Mouse (Mus musculus) embryonic facial prominence, embryonic 12.5 days (tissue): ENCODE results near the gene Ltbp3. TPM values are rescaled to one million over a fixed set of nuclear protein-coding genes. Genes with fewer than 3 reads are reported as not detected.

Source experiments
- ATAC-seq: fragments of 200-750 bp; cut with Nextera tagmentation; 2 replicates; pipeline ENCODE4 v1.8.0; 2017; ENCODE audit not compliant: insufficient number of reproducible peaks, insufficient read depth, low FRiP score, low TSS enrichment
- H3K27ac ChIP-seq: fragments of 300-500 bp; sonication (generic); 2 replicates; pipeline ENCODE4 v1.5.1; 2016; ENCODE audit warnings: mild to moderate bottlenecking
- H3K27me3 ChIP-seq: fragments of 300-500 bp; sonication (generic); 2 replicates; pipeline ENCODE4 v1.6.1; 2016; ENCODE audit warnings: mild to moderate bottlenecking, moderate library complexity
- H3K36me3 ChIP-seq: fragments of 300-500 bp; sonication (generic); 2 replicates; pipeline ENCODE4 v1.6.1; 2016; ENCODE audit warnings: mild to moderate bottlenecking
- H3K4me1 ChIP-seq: fragments of 300-500 bp; sonication (generic); 2 replicates; pipeline ENCODE4 v1.6.1; 2016
- H3K4me2 ChIP-seq: fragments of 300-500 bp; sonication (generic); replicated peaks from 2 replicates; pipeline ENCODE4 v1.6.1; 2016; ENCODE audit warnings: mild to moderate bottlenecking, moderate library complexity
- H3K4me3 ChIP-seq: fragments of 300-500 bp; sonication (generic); 2 replicates; pipeline ENCODE4 v1.5.1; 2016; ENCODE audit warnings: mild to moderate bottlenecking
- H3K9ac ChIP-seq: fragments of 300-500 bp; sonication (generic); 2 replicates; pipeline ENCODE4 v1.6.1; 2016; ENCODE audit warnings: mild to moderate bottlenecking, moderate library complexity
- H3K9me3 ChIP-seq: fragments of 300-500 bp; sonication (generic); 2 replicates; pipeline ENCODE4 v1.6.1; 2016; ENCODE audit warnings: mild to moderate bottlenecking, moderate library complexity
- WGBS: fragments of 180-500 bp; shearing (Covaris S2); methylation state at CpG from one replicate; pipeline ENCODE4 v1.1.7; 2016; 5-methylcytosine and 5-hydroxymethylcytosine counted together
- polyA plus RNA-seq: library from polyadenylated mRNA; unstranded; fragments of >200 nt; fragmentation: Nextera tagmentation; extraction: Ambion mirVana; gene quantifications from 2 replicates; pipeline ENCODE4 v1.2.1, GENCODE M21; 2016

Gene Ltbp3
- polyA plus RNA-seq, 1 experiment from 2014 or later = 25.3 TPM

DNA sequence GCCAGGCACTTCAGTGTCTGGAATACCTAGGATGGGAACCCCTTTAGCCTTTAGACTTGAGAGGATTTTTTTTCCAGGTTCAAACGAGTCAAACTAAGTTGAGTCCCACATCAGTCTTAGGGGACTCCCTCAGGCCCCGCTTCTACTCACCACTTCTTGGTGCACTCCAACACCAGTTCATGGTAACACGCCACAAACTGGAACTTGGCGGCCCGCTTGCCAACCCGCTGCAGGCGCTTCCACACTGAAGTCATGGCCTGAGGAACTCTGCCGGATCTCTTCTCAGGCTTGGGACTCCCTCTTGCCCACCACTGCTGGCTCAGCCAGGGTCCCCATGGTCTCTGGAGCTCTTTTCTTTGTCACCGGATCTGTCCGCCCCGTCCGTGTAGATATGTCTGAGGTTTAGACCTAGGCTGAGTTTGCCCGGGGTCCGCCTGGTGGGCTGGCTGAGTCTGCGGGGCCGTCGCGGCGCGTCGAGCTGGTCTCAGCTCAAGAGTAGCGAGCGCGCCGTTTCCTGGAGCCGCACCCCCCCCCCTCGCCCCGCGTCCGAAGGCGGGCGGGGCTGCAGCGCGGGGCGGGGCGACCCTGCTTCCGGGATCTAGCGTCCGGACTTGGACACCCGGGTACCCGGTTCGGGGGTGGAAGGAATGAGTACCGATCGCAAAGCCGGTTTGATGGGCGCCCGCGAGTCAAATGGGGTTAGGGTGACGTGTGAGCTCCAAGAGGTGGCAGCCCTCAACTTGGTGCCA lies 14.8 kb upstream of the Ltbp3 start, which contains the start of gene Ehbp1l1:
Gene Ehbp1l1 (minus strand): TSS at position 551 of the 749 bp plus-strand sequence.
- Histone ChIP-seq H3K4me3 (peak within 1 kb of the TSS; percentile 89), H3K36me3 (peaks cover 35% of the 10 kb centered on the region), H3K4me1 (peaks cover 49% of the 10 kb centered on the region), H3K27me3 (no peaks in the 10 kb centered on the region), H3K9ac (peak within 1 kb of the TSS; percentile 57), H3K4me2 (peak within 1 kb of the TSS; percentile 97), H3K9me3 (no peaks in the 10 kb centered on the region), H3K27ac (peak within 1 kb of the TSS; percentile 59)
- no peak for ATAC-seq
- 10% methylated on average over 49 of the region's 49 CpGs for WGBS

GRCm38 (mm10) chr19:5726961-5727578 lies 13.6 kb upstream of the Ltbp3 start:
- Histone ChIP-seq H3K27ac (peak overlapping the region; percentile 26; the same call in 1 of the 2 replicates), H3K9ac (peak overlapping the region; percentile 41; the same call in 1 of the 2 replicates), H3K4me1 (peaks cover 51% of the 10 kb centered on the region), H3K9me3 (no peaks in the 10 kb centered on the region), H3K4me3 (peak overlapping the region; percentile 89), H3K36me3 (peaks cover 24% of the 10 kb centered on the region), H3K27me3 (no peaks in the 10 kb centered on the region), H3K4me2 (peak overlapping the region; percentile 97)
- whole genome bisulfite sequencing = 76% methylated on average over 15 of the region's 15 CpGs
- ATAC-seq = no peak

DNA sequence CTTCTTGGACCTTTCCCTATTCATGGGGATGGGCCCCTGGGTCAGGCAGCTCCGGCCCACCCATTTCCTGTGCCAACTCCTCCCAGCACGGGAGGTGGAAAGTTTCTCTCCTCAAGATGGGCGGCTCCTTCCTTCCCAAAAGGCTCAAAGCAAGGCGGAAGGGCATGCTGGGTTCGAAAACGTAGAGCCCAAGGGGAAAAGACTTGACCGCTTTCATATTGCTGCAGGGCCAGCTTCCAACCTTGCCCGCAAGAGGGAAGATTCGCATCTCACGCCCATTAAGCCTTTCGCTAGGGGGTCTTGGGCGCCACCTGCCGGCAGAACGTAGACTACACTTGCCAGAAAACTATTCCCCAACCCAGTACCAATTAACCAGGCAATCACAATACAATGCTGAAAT lies 13.0 kb upstream of the Ltbp3 start:
- H3K9ac ChIP-seq = peak overlapping the region; percentile 98
- peaks cover 17% of the 10 kb centered on the region for H3K36me3 ChIP-seq

DNA sequence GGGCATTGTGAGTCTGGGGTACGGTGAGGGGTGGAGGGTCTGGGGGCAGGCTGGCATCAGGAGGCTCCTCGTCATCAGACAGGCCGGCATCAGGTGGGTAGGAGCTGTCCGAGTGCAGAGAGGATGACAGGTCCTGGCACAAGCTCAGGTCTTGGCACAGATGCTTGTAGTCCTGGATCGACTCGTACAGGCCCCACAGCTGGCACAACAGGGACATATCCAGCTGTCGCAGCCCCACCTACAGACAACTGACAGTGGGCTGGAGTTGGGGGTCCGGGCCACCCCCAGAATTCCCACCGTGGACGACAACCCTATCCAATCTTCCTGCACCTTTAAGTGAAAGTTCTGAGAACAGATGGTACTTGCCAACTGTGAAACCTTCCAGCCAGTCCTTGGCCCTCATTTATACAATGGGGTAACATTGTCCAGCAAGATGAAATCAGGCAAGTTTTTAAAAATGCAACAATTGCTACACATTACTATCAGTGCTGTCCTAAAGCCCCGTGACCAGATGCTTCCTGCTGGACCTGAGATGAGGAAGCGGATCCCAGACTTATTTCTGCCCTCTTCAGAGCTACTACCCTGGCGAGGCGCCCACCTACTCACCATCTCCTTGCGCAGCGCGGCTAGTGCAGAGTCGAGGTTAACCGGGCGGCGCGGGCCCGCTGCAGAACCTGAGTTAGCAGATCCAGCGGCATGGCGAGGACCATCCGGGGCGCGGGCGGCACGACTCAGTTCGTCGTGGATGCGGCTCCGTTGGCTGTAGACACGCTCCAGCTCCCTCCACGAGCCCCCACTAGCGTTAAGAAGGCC lies 11.9 kb upstream of the Ltbp3 start:
- Histone ChIP-seq H3K4me2 (peak overlapping the region; percentile 97), H3K27me3 (no peaks in the 10 kb centered on the region), H3K4me1 (peaks cover 51% of the 10 kb centered on the region), H3K9me3 (no peaks in the 10 kb centered on the region), H3K27ac (peak overlapping the region; percentile 95), H3K9ac (peak overlapping the region; percentile 98), H3K36me3 (peaks cover 8% of the 10 kb centered on the region; the same call in 1 of the 2 replicates), H3K4me3 (peak overlapping the region; percentile 89)
- no peak for ATAC-seq
- 8% methylated on average over 37 of the region's 37 CpGs for WGBS

More for the DNA sequence above, 13.0 kb upstream of the Ltbp3 start:
- WGBS = 3% methylated on average over 14 of the region's 14 CpGs
- no peak for ATAC-seq
- Histone ChIP-seq H3K27me3 (no peaks in the 10 kb centered on the region), H3K4me2 (peak overlapping the region; percentile 97), H3K27ac (0 out of 2 replicates have a peak overlapping the region, but pooled peaks have one; percentile 26), H3K4me3 (peak overlapping the region; percentile 89), H3K4me1 (peaks cover 51% of the 10 kb centered on the region), H3K9me3 (no peaks in the 10 kb centered on the region)

DNA sequence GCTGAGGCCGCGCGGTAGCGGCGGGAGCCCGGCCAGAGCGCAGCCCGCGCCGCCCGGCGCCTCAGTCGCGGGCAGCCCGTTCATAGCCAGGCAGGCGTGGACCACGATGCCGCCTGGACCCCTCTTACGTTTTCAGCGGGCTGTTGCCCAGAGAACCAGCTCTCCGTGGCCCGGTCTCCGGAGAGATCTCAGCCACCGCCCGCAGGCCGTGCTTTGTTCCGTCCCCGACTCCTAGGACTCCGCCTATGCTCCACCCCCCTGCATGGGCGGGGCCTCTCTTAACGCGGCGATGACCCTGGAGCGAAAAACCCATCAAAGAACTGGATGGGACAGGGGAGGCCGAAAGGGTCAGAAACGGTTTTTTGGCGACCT lies 11.3 kb upstream of the Ltbp3 start, which contains the start of gene Fam89b:
Gene Fam89b (minus strand): TSS at position 210 of the 372 bp plus-strand sequence.
- Histone ChIP-seq H3K4me2 (peak within 1 kb of the TSS; percentile 97), H3K27ac (peak within 1 kb of the TSS; percentile 95), H3K27me3 (no peaks in the 10 kb centered on the region), H3K9ac (peak within 1 kb of the TSS; percentile 98), H3K36me3 (0 out of 2 replicates have a peak, but pooled peaks cover 2% of the 10 kb centered on the region), H3K9me3 (no peaks in the 10 kb centered on the region), H3K4me1 (peaks cover 51% of the 10 kb centered on the region), H3K4me3 (peak within 1 kb of the TSS; percentile 89)
- ATAC-seq = peak; percentile 78
- under 1% methylated on average over 35 of the region's 37 CpGs for WGBS

GRCm38 (mm10) chr19:5730314-5731186 lies 10.2 kb upstream of the Ltbp3 start:
- Histone ChIP-seq H3K4me1 (peaks cover 44% of the 10 kb centered on the region), H3K36me3 (no peaks in the 10 kb centered on the region), H3K9ac (peak overlapping the region; percentile 75), H3K9me3 (no peaks in the 10 kb centered on the region), H3K4me3 (peak overlapping the region; percentile 89), H3K4me2 (peak overlapping the region; percentile 97), H3K27me3 (0 out of 2 replicates have a peak, but pooled peaks cover 2% of the 10 kb centered on the region), H3K27ac (no peak overlapping the region)
- 73% methylated on average over 29 of the region's 29 CpGs for WGBS
- ATAC-seq = no peak

GRCm38 (mm10) chr19:5731264-5731978 lies 9.3 kb upstream of the Ltbp3 start:
- Histone ChIP-seq H3K9me3 (no peaks in the 10 kb centered on the region), H3K9ac (peak overlapping the region; percentile 75), H3K36me3 (no peaks in the 10 kb centered on the region), H3K4me2 (peak overlapping the region; percentile 97), H3K4me1 (peaks cover 36% of the 10 kb centered on the region), H3K4me3 (peak overlapping the region; percentile 89), H3K27me3 (0 out of 2 replicates have a peak, but pooled peaks cover 3% of the 10 kb centered on the region), H3K27ac (peak overlapping the region; percentile 46; the same call in 1 of the 2 replicates)
- 1% methylated on average over 47 of the region's 47 CpGs for WGBS
- peak; percentile 63 for ATAC-seq

DNA sequence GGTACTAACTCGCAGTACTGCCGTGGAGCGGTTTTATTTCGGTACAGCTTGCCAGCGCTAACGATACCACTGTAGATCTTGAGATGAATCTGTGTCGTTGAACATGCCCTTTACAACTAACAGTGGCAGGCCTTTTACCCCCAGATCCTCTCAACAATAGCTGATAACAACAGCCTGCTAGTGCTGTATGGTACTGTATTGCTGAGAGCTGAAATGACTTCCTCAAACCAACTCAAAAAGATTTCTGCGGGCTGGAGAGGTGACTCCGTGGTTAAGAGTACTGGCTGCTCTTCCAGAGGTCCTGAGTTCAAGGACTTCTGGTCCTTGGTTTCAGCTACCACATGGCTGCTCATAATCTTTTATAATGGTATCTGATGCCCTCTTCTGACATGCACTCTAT lies 6.4 kb upstream of the Ltbp3 start:
- no peaks in the 10 kb centered on the region for H3K9me3 ChIP-seq
- H3K4me1 ChIP-seq = peaks cover 15% of the 10 kb centered on the region
- H3K27ac ChIP-seq = no peak overlapping the region
- no peak overlapping the region for H3K9ac ChIP-seq
- no peak overlapping the region for H3K4me2 ChIP-seq
- no peak overlapping the region for H3K4me3 ChIP-seq
- 0 out of 2 replicates have a peak, but pooled peaks cover 7% of the 10 kb centered on the region for H3K27me3 ChIP-seq
- no peak for ATAC-seq
- 83% methylated on average over 9 of the region's 9 CpGs for WGBS
- H3K36me3 ChIP-seq = no peaks in the 10 kb centered on the region

GRCm38 (mm10) chr19:5739446-5739845 lies 1.3 kb upstream of the Ltbp3 start:
- Histone ChIP-seq H3K36me3 (no peaks in the 10 kb centered on the region), H3K27me3 (peaks cover 17% of the 10 kb centered on the region; the same call in 1 of the 2 replicates), H3K9ac (no peak overlapping the region), H3K4me3 (no peak overlapping the region), H3K27ac (no peak overlapping the region), H3K4me1 (peaks cover 24% of the 10 kb centered on the region), H3K9me3 (no peaks in the 10 kb centered on the region), H3K4me2 (no peak overlapping the region)
- ATAC-seq = no peak
- 64% methylated on average over 2 of the region's 2 CpGs for WGBS

GRCm38 (mm10) chr19:5741641-5742240 lies 1.0 kb downstream of the Ltbp3 start:
- H3K9me3 ChIP-seq = no peaks in the 10 kb centered on the region
- H3K9ac ChIP-seq = peak overlapping the region; percentile 93
- H3K36me3 ChIP-seq = no peaks in the 10 kb centered on the region
- H3K27ac ChIP-seq = peak overlapping the region; percentile 90
- peaks cover 39% of the 10 kb centered on the region for H3K4me1 ChIP-seq
- H3K4me3 ChIP-seq = peak overlapping the region; percentile 75
- WGBS = under 1% methylated on average over 53 of the region's 55 CpGs
- H3K27me3 ChIP-seq = peaks cover 33% of the 10 kb centered on the region
- peak overlapping the region; percentile 93 for H3K4me2 ChIP-seq
- peak; percentile 53; the same call in 1 of the 2 replicates for ATAC-seq
